Mouse (Mus musculus) embryonic facial prominence, embryonic 12.5 days (tissue): Measurements from ENCODE around the gene Gm17359. TPM values are rescaled to one million over a fixed set of nuclear protein-coding genes. Genes with fewer than 3 reads are reported as not detected.

Source experiments
- ATAC-seq: fragments of 200-750 bp; cut with Nextera tagmentation; 2 replicates; pipeline ENCODE4 v1.8.0; 2017; ENCODE audit not compliant: insufficient number of reproducible peaks, insufficient read depth, low FRiP score, low TSS enrichment
- H3K27ac ChIP-seq: fragments of 300-500 bp; sonication (generic); 2 replicates; pipeline ENCODE4 v1.5.1; 2016; ENCODE audit warnings: mild to moderate bottlenecking
- H3K27me3 ChIP-seq: fragments of 300-500 bp; sonication (generic); 2 replicates; pipeline ENCODE4 v1.6.1; 2016; ENCODE audit warnings: mild to moderate bottlenecking, moderate library complexity
- H3K36me3 ChIP-seq: fragments of 300-500 bp; sonication (generic); 2 replicates; pipeline ENCODE4 v1.6.1; 2016; ENCODE audit warnings: mild to moderate bottlenecking
- H3K4me1 ChIP-seq: fragments of 300-500 bp; sonication (generic); 2 replicates; pipeline ENCODE4 v1.6.1; 2016
- H3K4me2 ChIP-seq: fragments of 300-500 bp; sonication (generic); replicated peaks from 2 replicates; pipeline ENCODE4 v1.6.1; 2016; ENCODE audit warnings: mild to moderate bottlenecking, moderate library complexity
- H3K4me3 ChIP-seq: fragments of 300-500 bp; sonication (generic); 2 replicates; pipeline ENCODE4 v1.5.1; 2016; ENCODE audit warnings: mild to moderate bottlenecking
- H3K9ac ChIP-seq: fragments of 300-500 bp; sonication (generic); 2 replicates; pipeline ENCODE4 v1.6.1; 2016; ENCODE audit warnings: mild to moderate bottlenecking, moderate library complexity
- H3K9me3 ChIP-seq: fragments of 300-500 bp; sonication (generic); 2 replicates; pipeline ENCODE4 v1.6.1; 2016; ENCODE audit warnings: mild to moderate bottlenecking, moderate library complexity
- WGBS: fragments of 180-500 bp; shearing (Covaris S2); methylation state at CpG from one replicate; pipeline ENCODE4 v1.1.7; 2016; 5-methylcytosine and 5-hydroxymethylcytosine counted together
- polyA plus RNA-seq: library from polyadenylated mRNA; unstranded; fragments of >200 nt; fragmentation: Nextera tagmentation; extraction: Ambion mirVana; gene quantifications from 2 replicates; pipeline ENCODE4 v1.2.1, GENCODE M21; 2016

Gm17359 gene
- polyA plus RNA-seq, 1 experiment from 2014 or later: not detected

DNA sequence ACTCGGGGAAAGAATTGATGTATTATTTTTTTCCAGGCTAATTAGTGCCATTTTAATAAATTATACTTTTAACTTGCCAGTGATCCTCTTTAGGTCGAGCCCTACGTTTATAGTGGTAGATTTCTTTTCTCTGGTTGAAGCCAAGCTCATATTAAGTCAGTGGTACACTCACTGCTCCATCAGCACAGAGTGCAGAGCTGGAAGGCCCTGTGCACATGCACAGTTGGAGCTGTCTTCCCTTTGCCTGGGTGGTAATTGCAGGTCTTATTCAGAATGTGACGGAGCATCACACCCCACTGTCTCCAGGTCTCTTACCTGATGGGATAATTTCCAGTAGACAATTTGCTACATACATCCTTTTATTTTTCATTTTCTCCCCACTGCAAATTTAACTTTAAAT is 52.6 kb downstream of the Gm17359 start:
- Histone ChIP-seq H3K27me3 (no peaks in the 10 kb centered on the region), H3K9me3 (no peaks in the 10 kb centered on the region), H3K27ac (no peak overlapping the region), H3K4me2 (no peak overlapping the region), H3K36me3 (no peaks in the 10 kb centered on the region), H3K4me3 (no peak overlapping the region), H3K9ac (no peak overlapping the region), H3K4me1 (no peaks in the 10 kb centered on the region)
- ATAC-seq: no peak
- WGBS: 48% methylated on average over 4 of the region's 4 CpGs

DNA sequence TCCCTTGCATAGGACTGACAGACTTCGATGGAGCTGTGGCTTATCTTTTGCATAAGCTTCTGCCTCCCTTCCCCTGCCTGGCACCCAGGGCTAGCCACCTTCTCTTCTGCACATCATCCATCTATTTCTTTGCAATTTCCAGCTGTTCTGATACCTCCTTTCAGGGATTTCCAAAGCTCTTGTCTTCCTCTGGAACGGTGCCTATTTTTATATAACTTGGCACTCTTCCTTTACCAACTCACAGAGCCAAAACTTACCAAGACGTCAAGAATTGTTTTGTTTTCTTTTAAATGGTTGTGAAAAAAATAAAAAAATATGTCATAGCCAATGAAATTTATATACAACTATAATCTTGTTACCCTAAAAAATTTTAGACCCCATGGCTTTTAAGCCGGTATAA is 64.1 kb downstream of the Gm17359 start:
- Histone ChIP-seq H3K36me3 (no peaks in the 10 kb centered on the region), H3K27ac (no peak overlapping the region), H3K9ac (no peak overlapping the region), H3K4me2 (no peak overlapping the region), H3K4me3 (no peak overlapping the region), H3K27me3 (no peaks in the 10 kb centered on the region), H3K4me1 (no peaks in the 10 kb centered on the region), H3K9me3 (no peaks in the 10 kb centered on the region)
- ATAC-seq: no peak
- 65% methylated on average over 4 of the region's 4 CpGs for WGBS

DNA sequence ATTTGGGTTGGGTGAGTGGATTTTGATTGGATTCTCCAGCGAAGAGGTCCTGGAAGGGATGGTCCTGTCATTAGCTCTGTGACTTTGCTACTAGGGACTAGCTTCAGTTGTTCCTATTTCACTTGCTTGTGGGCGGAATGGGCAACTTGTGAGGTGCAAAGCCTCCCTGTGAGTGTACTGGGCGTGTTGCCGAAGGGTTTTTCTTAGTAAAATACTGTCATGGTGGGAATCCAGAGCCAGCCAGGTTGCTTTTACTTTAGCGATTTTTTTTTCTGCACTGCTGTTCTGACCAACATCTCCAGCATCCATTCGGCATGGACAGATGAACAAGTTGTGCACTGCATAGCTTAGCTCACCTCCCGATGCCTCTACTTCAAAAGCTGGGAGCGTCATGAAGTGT is 65.6 kb downstream of the Gm17359 start:
- H3K4me2 ChIP-seq: no peak overlapping the region
- H3K9me3 ChIP-seq: no peaks in the 10 kb centered on the region
- no peaks in the 10 kb centered on the region for H3K27me3 ChIP-seq
- no peak overlapping the region for H3K27ac ChIP-seq
- no peaks in the 10 kb centered on the region for H3K36me3 ChIP-seq
- no peak overlapping the region for H3K9ac ChIP-seq
- 88% methylated on average over 8 of the region's 8 CpGs for WGBS
- no peak for ATAC-seq
- H3K4me3 ChIP-seq: no peak overlapping the region
- no peaks in the 10 kb centered on the region for H3K4me1 ChIP-seq

DNA sequence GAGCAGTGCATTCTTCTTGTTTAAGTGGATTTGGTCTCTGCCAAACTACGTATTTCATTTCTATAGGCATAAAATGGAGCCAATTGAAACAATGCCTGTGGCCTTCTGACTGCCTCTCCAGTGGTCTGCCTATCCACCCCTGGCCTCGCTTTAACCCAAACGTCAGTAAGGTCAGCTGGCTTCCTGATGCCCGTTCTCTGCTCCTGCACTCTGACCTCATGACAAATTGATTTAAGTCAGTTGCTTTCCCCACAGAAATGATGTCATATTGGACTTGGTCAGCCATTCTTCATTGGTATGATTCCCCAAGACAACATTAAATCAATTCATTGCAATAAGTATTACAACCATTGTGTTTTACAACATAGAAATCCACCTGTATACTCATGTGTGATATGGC is 72.1 kb downstream of the Gm17359 start:
- H3K4me3 ChIP-seq: no peak overlapping the region
- H3K9ac ChIP-seq: no peak overlapping the region
- no peaks in the 10 kb centered on the region for H3K27me3 ChIP-seq
- ATAC-seq: no peak
- no peaks in the 10 kb centered on the region for H3K9me3 ChIP-seq
- H3K36me3 ChIP-seq: no peaks in the 10 kb centered on the region
- no peak overlapping the region for H3K27ac ChIP-seq
- H3K4me2 ChIP-seq: no peak overlapping the region
- 28% methylated on average over 4 of the region's 4 CpGs for WGBS
- peaks cover 7% of the 10 kb centered on the region; the same call in 1 of the 2 replicates for H3K4me1 ChIP-seq

DNA sequence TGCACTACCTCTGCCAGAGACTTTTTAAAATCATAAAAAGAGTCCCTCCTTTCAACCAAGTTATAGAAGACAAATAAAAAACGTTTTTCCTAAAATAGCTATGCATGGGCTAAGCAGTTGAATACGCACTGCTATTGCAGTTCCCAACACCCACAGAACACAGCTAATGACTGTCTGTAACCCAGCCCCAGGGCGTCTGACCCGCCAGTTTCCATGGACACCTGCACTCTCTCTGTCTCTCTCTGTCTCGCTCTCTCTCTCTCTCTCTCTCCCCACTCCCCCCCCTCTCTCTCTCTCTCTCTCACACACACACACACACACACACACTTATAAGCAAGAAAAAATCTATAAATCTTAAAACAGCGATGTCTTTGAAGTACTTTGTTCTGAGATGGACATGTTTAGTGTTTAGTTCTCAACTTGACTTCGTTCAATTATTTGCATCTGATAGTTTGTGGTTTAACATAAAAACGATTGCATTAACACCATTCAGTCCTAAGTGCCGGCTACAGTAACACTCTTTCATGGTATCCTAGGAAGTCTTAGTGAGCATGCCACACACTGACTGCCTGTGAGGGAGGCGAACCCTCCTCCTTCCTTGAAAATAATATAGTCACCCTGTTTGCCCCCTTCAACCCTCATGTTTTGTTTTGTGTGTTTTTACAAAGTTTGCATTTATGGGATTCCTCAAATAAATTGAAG is 73.6 kb downstream of the Gm17359 start:
- Histone ChIP-seq H3K9me3 (no peaks in the 10 kb centered on the region), H3K4me3 (no peak overlapping the region), H3K9ac (no peak overlapping the region), H3K27me3 (no peaks in the 10 kb centered on the region), H3K27ac (no peak overlapping the region), H3K4me1 (peaks cover 7% of the 10 kb centered on the region; the same call in 1 of the 2 replicates), H3K4me2 (no peak overlapping the region), H3K36me3 (no peaks in the 10 kb centered on the region)
- 29% methylated on average over 9 of the region's 10 CpGs for WGBS
- peak; percentile 61; the same call in 1 of the 2 replicates for ATAC-seq

DNA sequence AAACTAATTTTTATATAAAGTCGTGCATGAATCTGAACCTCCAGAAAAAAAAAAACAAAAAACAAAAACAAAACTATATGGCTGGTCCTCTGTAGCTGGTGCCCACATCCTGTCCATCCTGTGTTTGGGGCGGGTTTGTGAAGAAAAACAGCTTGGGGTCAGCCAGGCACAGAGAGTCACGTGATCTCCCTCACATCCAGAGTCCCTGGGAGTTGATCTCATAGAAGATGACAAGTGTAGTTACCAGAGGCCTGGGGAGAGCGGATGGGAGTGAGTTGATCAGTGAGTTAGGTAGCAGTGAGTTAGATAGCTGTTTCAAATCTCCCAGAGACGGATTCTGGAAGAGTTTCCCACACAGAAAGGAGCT is 74.2 kb downstream of the Gm17359 start:
- no peaks in the 10 kb centered on the region for H3K36me3 ChIP-seq
- no peak for ATAC-seq
- H3K27ac ChIP-seq: no peak overlapping the region
- 20% methylated on average over 5 of the region's 5 CpGs for WGBS
- no peak overlapping the region for H3K9ac ChIP-seq
- H3K9me3 ChIP-seq: no peaks in the 10 kb centered on the region
- no peak overlapping the region for H3K4me3 ChIP-seq
- no peak overlapping the region for H3K4me2 ChIP-seq
- peaks cover 7% of the 10 kb centered on the region; the same call in 1 of the 2 replicates for H3K4me1 ChIP-seq
- no peaks in the 10 kb centered on the region for H3K27me3 ChIP-seq

DNA sequence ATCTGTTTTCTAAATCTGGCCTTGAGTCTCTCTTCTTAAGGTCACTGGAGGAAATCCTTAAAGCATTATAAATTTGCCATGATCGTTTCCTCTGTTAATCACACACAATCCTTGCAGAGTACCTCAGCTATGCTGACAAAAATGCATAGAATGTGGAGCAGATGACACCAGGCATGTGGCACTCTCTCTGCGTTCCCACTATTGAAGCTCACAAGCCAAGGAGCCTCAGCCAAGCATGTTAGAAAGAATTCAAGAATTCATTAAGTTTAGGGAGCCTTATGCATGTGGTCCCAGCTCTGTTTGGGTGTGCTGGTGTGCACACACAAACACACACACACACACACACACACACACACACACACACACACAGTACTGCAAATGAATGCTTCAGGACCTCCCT is 75.2 kb downstream of the Gm17359 start:
- 37% methylated on average over 2 of the region's 2 CpGs for WGBS
- no peak overlapping the region for H3K27ac ChIP-seq

DNA sequence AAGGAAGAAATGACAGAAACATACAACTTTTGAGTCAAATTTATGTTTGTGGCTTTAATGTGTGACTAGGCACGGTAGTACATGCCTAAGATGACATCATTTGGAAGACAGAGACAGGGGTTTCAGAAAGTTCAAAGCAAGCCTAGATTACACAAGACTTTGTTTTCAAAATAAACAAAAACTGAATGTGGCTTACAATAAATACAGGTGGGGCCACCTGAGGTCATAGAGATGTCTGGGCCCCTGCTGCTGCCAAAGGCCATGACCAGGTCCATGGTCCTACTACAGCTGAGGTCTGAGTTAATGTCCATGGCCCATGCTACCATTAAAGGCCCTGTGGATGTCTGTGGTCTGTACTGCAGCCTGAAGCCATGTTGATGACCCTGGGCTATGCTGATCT is 77.0 kb downstream of the Gm17359 start:
- Histone ChIP-seq H3K9ac (no peak overlapping the region), H3K27me3 (no peaks in the 10 kb centered on the region), H3K4me3 (no peak overlapping the region), H3K36me3 (no peaks in the 10 kb centered on the region), H3K27ac (no peak overlapping the region), H3K4me1 (peaks cover 12% of the 10 kb centered on the region; the same call in 1 of the 2 replicates), H3K9me3 (no peaks in the 10 kb centered on the region), H3K4me2 (no peak overlapping the region)
- 84% methylated on average over 1 of the region's 1 CpGs for WGBS
- no peak for ATAC-seq

More for the DNA sequence above, 75.2 kb downstream of the Gm17359 start:
- Histone ChIP-seq H3K9me3 (no peaks in the 10 kb centered on the region), H3K4me2 (no peak overlapping the region), H3K4me3 (no peak overlapping the region), H3K4me1 (peaks cover 7% of the 10 kb centered on the region; the same call in 1 of the 2 replicates), H3K9ac (no peak overlapping the region), H3K36me3 (no peaks in the 10 kb centered on the region), H3K27me3 (no peaks in the 10 kb centered on the region)
- no peak for ATAC-seq

DNA sequence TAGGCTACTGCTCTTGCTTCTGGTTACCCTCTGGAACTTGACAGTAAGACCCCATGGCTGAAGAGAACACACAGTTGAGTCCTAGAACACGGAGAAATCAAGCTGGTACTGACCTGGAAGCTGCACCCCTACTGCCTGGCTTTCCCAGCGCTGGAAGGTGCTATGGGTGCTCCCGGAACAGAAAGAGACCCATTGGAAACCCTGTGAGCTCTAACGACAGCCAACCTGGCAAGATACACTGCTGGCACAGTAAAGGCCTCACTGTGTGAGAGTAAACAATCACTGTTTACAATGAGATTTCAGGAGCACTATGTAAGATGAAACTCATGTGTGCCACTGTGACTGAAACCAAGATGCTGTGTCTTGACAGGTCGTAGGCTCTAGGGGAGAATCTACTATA is 78.6 kb downstream of the Gm17359 start:
- no peak for ATAC-seq
- no peak overlapping the region for H3K9ac ChIP-seq
- WGBS: 78% methylated on average over 5 of the region's 5 CpGs

DNA sequence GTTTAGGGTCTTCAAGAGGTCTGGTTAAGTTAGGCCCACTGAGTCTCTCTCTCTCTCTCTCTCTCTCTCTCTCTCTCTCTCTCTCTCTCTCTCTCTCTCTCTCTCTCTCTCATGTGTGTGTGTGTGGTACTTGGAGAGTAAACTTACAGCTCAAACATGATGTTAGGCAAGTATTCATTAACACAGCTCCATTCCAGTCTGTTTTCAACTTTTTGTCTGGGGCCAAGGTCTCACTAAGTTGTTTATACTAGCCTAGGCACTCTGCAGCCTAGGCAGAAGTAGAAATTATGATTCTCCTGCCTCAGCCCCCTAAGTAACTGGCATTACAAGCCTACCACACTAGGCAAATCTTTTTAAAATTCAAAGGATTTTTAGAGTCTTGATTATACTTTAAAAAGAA is 79.5 kb downstream of the Gm17359 start:
- Histone ChIP-seq H3K9me3 (no peaks in the 10 kb centered on the region), H3K4me3 (no peak overlapping the region), H3K4me2 (no peak overlapping the region), H3K9ac (no peak overlapping the region), H3K27ac (no peak overlapping the region), H3K4me1 (peaks cover 5% of the 10 kb centered on the region; the same call in 1 of the 2 replicates), H3K36me3 (no peaks in the 10 kb centered on the region), H3K27me3 (no peaks in the 10 kb centered on the region)
- no peak for ATAC-seq

More for the DNA sequence above, 78.6 kb downstream of the Gm17359 start:
- no peak overlapping the region for H3K4me2 ChIP-seq
- no peaks in the 10 kb centered on the region for H3K9me3 ChIP-seq
- no peak overlapping the region for H3K4me3 ChIP-seq
- H3K36me3 ChIP-seq: no peaks in the 10 kb centered on the region
- H3K4me1 ChIP-seq: peaks cover 8% of the 10 kb centered on the region; the same call in 1 of the 2 replicates
- no peaks in the 10 kb centered on the region for H3K27me3 ChIP-seq
- H3K27ac ChIP-seq: no peak overlapping the region

DNA sequence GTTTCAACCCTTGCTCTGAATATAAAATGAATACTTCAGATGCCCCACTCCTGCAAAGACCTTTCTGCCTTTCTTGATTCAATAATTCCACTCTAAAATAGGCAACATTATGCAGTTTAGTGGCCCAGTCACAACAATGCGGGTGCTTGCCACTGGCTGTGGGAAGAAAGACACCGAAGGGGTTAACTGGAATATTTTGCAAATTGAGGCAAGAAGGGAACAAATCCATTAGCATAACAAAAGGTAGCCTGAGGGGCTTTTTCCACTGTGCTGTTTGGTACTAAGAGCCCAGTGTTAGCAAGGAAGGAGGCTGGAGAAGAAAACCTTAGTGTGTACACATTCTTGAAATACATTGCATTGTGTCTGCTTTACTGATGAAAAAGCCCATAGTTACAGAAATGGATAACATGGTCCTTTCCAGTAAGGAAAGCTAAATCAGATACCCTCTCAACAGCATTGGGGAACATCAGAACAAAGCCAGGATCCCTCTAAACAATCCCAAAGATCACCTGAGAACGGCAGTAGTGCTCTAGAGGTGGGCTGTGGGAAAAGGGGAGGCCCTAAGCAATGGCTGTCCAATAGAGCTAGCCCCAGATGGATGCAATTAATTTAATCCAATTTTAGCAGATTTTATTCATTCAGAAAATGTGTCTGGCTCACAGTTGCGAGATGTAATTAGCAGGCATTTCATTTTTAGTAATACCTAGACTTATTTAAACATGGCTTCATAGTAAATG is 80.7 kb downstream of the Gm17359 start:
- 30% methylated on average over 4 of the region's 4 CpGs for WGBS

DNA sequence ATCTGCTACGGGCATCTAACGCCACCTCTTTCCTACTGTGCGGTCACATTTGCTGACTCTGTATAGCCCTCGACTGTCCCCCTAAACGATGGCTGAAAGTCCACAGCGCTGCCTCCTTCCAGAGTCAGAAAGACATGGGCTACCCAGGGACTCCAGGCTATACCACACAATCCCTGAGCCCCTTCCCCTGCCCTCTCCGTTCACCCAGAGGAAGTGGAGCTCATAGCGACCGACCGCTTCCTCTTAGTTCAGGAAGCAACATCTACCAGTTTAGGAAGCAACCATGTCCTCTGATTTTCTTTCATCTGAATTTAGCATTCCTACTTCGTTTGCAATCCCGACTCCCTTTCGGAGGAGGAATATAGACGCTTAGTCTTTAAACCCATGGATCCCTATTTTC is 82.5 kb downstream of the Gm17359 start:
- Histone ChIP-seq H3K27ac (no peak overlapping the region), H3K9me3 (no peaks in the 10 kb centered on the region), H3K4me2 (no peak overlapping the region), H3K9ac (no peak overlapping the region), H3K27me3 (no peaks in the 10 kb centered on the region), H3K36me3 (no peaks in the 10 kb centered on the region), H3K4me3 (no peak overlapping the region), H3K4me1 (peaks cover 5% of the 10 kb centered on the region; the same call in 1 of the 2 replicates)
- no peak for ATAC-seq
- 92% methylated on average over 14 of the region's 14 CpGs for WGBS

More for the DNA sequence above, 80.7 kb downstream of the Gm17359 start:
- H3K27me3 ChIP-seq: no peaks in the 10 kb centered on the region
- H3K27ac ChIP-seq: 0 out of 2 replicates have a peak overlapping the region, but pooled peaks have one; percentile 11
- no peak overlapping the region for H3K9ac ChIP-seq
- ATAC-seq: 0 out of 2 replicates have a peak, but pooled peaks have one; percentile 35
- H3K36me3 ChIP-seq: no peaks in the 10 kb centered on the region
- no peaks in the 10 kb centered on the region for H3K9me3 ChIP-seq
- no peak overlapping the region for H3K4me2 ChIP-seq
- peaks cover 5% of the 10 kb centered on the region; the same call in 1 of the 2 replicates for H3K4me1 ChIP-seq
- no peak overlapping the region for H3K4me3 ChIP-seq
